Mouse (Mus musculus) intestine, postnatal 0 days (tissue): ENCODE data around the gene Tmem186. TPM values are rescaled to one million over a fixed set of nuclear protein-coding genes. Genes with fewer than 3 reads are reported as not detected.

Experiments
- ATAC-seq: fragments of 200-750 bp; cut with Nextera tagmentation; 2 replicates; pipeline ENCODE4 v1.8.0; 2017; ENCODE audit warnings: mild to moderate bottlenecking, moderate TSS enrichment, moderate library complexity
- H3K27ac ChIP-seq: fragments of 300-500 bp; sonication (generic); 2 replicates; pipeline ENCODE4 v1.5.1; 2014; ENCODE audit warnings: mild to moderate bottlenecking, low read depth, low read length, moderate library complexity
- H3K27me3 ChIP-seq: fragments of 300-500 bp; sonication (generic); replicated peaks from 2 replicates; pipeline ENCODE4 v1.6.1; 2014; ENCODE audit warnings: low read length, mixed read lengths; ENCODE audit not compliant: control insufficient read depth, insufficient read depth
- H3K36me3 ChIP-seq: fragments of 300-500 bp; sonication (generic); 2 replicates; pipeline ENCODE4 v1.6.1; 2014; ENCODE audit warnings: mild to moderate bottlenecking, moderate library complexity; ENCODE audit not compliant: control insufficient read depth, insufficient read depth
- H3K4me1 ChIP-seq: fragments of 300-500 bp; sonication (generic); replicated peaks from 2 replicates; pipeline ENCODE4 v1.6.1; 2014; ENCODE audit warnings: antibody characterized with exemption, low read length, mixed read lengths; ENCODE audit not compliant: control insufficient read depth, insufficient read depth
- H3K4me2 ChIP-seq: fragments of 300-500 bp; sonication (generic); replicated peaks from 2 replicates; pipeline ENCODE4 v1.6.1; 2014; ENCODE audit warnings: low read depth, mild to moderate bottlenecking, moderate library complexity
- H3K4me3 ChIP-seq: fragments of 300-500 bp; sonication (generic); 2 replicates; pipeline ENCODE4 v1.5.1; 2014; ENCODE audit warnings: low read depth, low read length
- H3K9ac ChIP-seq: fragments of 300-500 bp; sonication (generic); 2 replicates; pipeline ENCODE4 v1.6.1; 2014; ENCODE audit warnings: mild to moderate bottlenecking, low read depth, low read length
- H3K9me3 ChIP-seq: fragments of 300-500 bp; sonication (generic); 2 replicates; pipeline ENCODE4 v1.6.1; 2016; ENCODE audit warnings: mixed run types; ENCODE audit not compliant: control insufficient read depth
- CTCF ChIP-seq: sonication (generic); IDR thresholded peaks from 2 replicates; pipeline ENCODE4 v1.5.1; 2016; ENCODE audit warnings: low read depth, mild to moderate bottlenecking, control low read depth, antibody characterized with exemption, moderate library complexity
- WGBS: fragments of 180-500 bp; shearing (Covaris S2); extraction: QIAGEN DNeasy Blood & Tissue Kit; methylation state at CpG from one replicate; pipeline ENCODE4 v1.1.7; 2014; 5-methylcytosine and 5-hydroxymethylcytosine counted together
- polyA plus RNA-seq: library from polyadenylated mRNA; unstranded; fragments of >200 nt; fragmentation: Nextera tagmentation; extraction: Ambion mirVana; gene quantifications from 2 replicates; pipeline ENCODE4 v1.2.1, GENCODE M21; 2015

The Tmem186 gene
- polyA plus RNA-seq, 1 experiment from 2014 or later, result 9.8 TPM

GRCm38 (mm10) chr16:8643855-8644254 lies 6.3 kb upstream of the Tmem186 start:
- no peaks in the 10 kb centered on the region for H3K4me1 ChIP-seq
- no peak overlapping the region for H3K9ac ChIP-seq
- no peaks in the 10 kb centered on the region for H3K9me3 ChIP-seq
- peaks cover 62% of the 10 kb centered on the region for H3K36me3 ChIP-seq
- no peaks in the 10 kb centered on the region for H3K27me3 ChIP-seq
- H3K4me3 ChIP-seq, result no peak overlapping the region
- TF ChIP-seq CTCF, result peak; percentile 92
- peak overlapping the region; percentile 30; the same call in 1 of the 2 replicates for H3K27ac ChIP-seq
- no peak overlapping the region for H3K4me2 ChIP-seq
- peak; percentile 65 for ATAC-seq
- 61% methylated on average over 2 of the region's 2 CpGs for WGBS

GRCm38 (mm10) chr16:8639466-8640191 lies 2.1 kb upstream of the Tmem186 start:
- Histone ChIP-seq H3K27me3 (no peaks in the 10 kb centered on the region), H3K4me2 (peak overlapping the region; percentile 88), H3K27ac (peak overlapping the region; percentile 68), H3K9me3 (no peaks in the 10 kb centered on the region), H3K4me3 (no peak overlapping the region), H3K9ac (no peak overlapping the region), H3K4me1 (no peaks in the 10 kb centered on the region; the same call in 1 of the 2 replicates), H3K36me3 (peaks cover 23% of the 10 kb centered on the region)
- 41% methylated on average over 11 of the region's 11 CpGs for WGBS
- TF ChIP-seq CTCF, result no peak
- peak; percentile 50 for ATAC-seq

- H3K9ac ChIP-seq, result peak overlapping the region; percentile 81
- WGBS, result 19% methylated on average over 7 of the region's 7 CpGs
- H3K27me3 ChIP-seq, result no peaks in the 10 kb centered on the region
- no peak for TF ChIP-seq CTCF
- peak overlapping the region; percentile 95 for H3K27ac ChIP-seq
- H3K36me3 ChIP-seq, result peaks cover 16% of the 10 kb centered on the region
- H3K4me1 ChIP-seq, result no peaks in the 10 kb centered on the region; the same call in 1 of the 2 replicates
- peak overlapping the region; percentile 60 for H3K4me3 ChIP-seq
- no peaks in the 10 kb centered on the region for H3K9me3 ChIP-seq
- no peak for ATAC-seq
- peak overlapping the region; percentile 88 for H3K4me2 ChIP-seq
Measured at GRCm38 (mm10) chr16:8638131-8638530, 619 bp upstream of the Tmem186 start.

DNA sequence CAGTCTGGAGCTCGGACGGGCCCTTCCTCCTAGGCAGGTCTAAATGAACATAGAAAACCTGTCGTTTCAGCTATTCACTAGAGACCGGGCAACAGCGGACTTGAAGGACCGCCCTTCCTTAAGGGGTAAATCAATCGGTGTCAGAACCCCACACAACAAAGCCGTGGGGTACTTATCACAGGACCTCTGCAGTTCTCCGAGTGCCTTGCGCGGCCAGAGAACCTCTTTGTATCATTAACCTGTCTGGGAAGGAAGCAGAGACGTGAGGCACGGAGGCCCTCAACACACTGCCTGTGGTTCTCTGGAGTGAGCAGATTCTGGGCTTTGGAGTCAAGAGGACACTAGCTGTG lies 670 bp downstream of the Tmem186 start:
- H3K27ac ChIP-seq, result peak overlapping the region; percentile 95
- H3K4me2 ChIP-seq, result peak overlapping the region; percentile 88
- peaks cover 10% of the 10 kb centered on the region; the same call in 1 of the 2 replicates for H3K36me3 ChIP-seq
- no peaks in the 10 kb centered on the region for H3K9me3 ChIP-seq
- TF ChIP-seq CTCF, result no peak
- H3K9ac ChIP-seq, result peak overlapping the region; percentile 81
- WGBS, result under 1% methylated on average over 13 of the region's 13 CpGs
- H3K4me3 ChIP-seq, result peak overlapping the region; percentile 60
- ATAC-seq, result peak; percentile 19
- H3K27me3 ChIP-seq, result no peaks in the 10 kb centered on the region
- no peaks in the 10 kb centered on the region; the same call in 1 of the 2 replicates for H3K4me1 ChIP-seq

- no peak overlapping the region for H3K4me2 ChIP-seq
- H3K27ac ChIP-seq, result no peak overlapping the region
- H3K9ac ChIP-seq, result no peak overlapping the region
- peaks cover 20% of the 10 kb centered on the region; the same call in 1 of the 2 replicates for H3K36me3 ChIP-seq
- H3K27me3 ChIP-seq, result no peaks in the 10 kb centered on the region
- no peak for TF ChIP-seq CTCF
- 88% methylated on average over 5 of the region's 5 CpGs for WGBS
- ATAC-seq, result no peak
- H3K4me3 ChIP-seq, result no peak overlapping the region
- no peaks in the 10 kb centered on the region; the same call in 1 of the 2 replicates for H3K4me1 ChIP-seq
- no peaks in the 10 kb centered on the region for H3K9me3 ChIP-seq
Measured at GRCm38 (mm10) chr16:8631428-8631827, 6.1 kb downstream of the Tmem186 start.

- Histone ChIP-seq H3K4me2 (no peak overlapping the region), H3K36me3 (peaks cover 20% of the 10 kb centered on the region; the same call in 1 of the 2 replicates), H3K4me3 (no peak overlapping the region), H3K9me3 (no peaks in the 10 kb centered on the region), H3K27me3 (no peaks in the 10 kb centered on the region), H3K27ac (no peak overlapping the region), H3K4me1 (no peaks in the 10 kb centered on the region), H3K9ac (no peak overlapping the region)
- no peak for ATAC-seq
- TF ChIP-seq CTCF, result no peak
- WGBS, result 69% methylated on average over 2 of the region's 2 CpGs
Measured at GRCm38 (mm10) chr16:8630419-8630818, 7.1 kb downstream of the Tmem186 start.
